Mouse (Mus musculus): ENCODE measurements around the gene Tmem156.

DNA sequence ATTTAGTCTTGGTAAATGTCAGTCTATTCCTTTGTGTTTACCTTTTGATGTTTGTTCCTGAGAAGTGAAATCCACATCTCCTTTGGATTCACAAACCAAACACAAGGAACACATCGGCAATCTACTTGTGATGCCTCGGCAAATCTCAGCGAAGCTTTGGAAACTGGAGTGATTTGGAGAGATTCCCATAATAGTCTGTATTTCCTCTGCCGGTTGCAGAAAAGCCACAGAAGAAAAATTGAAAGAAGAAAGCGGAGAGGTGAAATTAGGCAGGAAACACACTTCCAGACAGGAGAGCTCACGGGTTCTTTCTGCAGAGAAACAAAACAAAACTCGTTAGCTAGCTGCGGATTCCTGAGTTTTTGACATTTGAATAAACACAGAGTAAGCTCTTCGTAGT lies 12.1 kb downstream of the Tmem156 start:
- TF ChIP-seq POLR2A (IDR thresholded peaks at IDR 0.05; ENCODE audit: low read depth, low read length) (no peak), CTCF (conservative IDR thresholded peaks at IDR 0.05; ENCODE audit: insufficient read depth, insufficient read length, low read depth, low read length) (no peak)
